8 mouse cellular contexts compared by ENCODE assay signal in genomic region chr7:115426161-115426982, GRCm38 (mm10).
DNase-seq lines count a peak whose midpoint lies in the region; TF ChIP-seq lines count a peak whose summit lies in the region.

No protein-coding gene starts in this region.

- peak; percentile 38 to 50 for DNase-seq in left cerebral cortex, adult 18-20 months (ENCODE audit: low spot score in 2 of 2)
- no peak for DNase-seq in left cerebral cortex, adult 11 months (ENCODE audit: low spot score)
- peak; percentile 71 to 80 for DNase-seq in cerebellum, postnatal 10 days
- DNase-seq in layer of hippocampus, adult 2 months (ENCODE audit: low spot score in 2 of 2) = peak; percentile 40 to 44
- peak; percentile 14 to 59 for DNase-seq in right cerebral cortex, postnatal 36 days (ENCODE audit: low spot score in 2 of 2)
- DNase-seq in ovary, postnatal 14 days (ENCODE audit: low spot score) = no peak
- DNase-seq in neural tube, embryonic 10.5 days (ENCODE audit: extremely low spot score, low spot score) = no peak
- no peak for DNase-seq in urinary bladder, postnatal 10 days (ENCODE audit: low spot score)

- no peak overlapping the region for H3K27ac ChIP-seq in layer of hippocampus, adult 2 months

- TF ChIP-seq CTCF in layer of hippocampus, adult 2 months (conservative IDR thresholded peaks at IDR 0.05) = no peak

- H3K4me3 ChIP-seq in layer of hippocampus, adult 2 months = no peak overlapping the region

Comparison
In these comparisons a context has a peak if more than half of its experiments do, and no peak if none do; other contexts are left out.
1. DNase-seq: peak in left cerebral cortex, adult 18-20 months (2 of 2), cerebellum, postnatal 10 days (2 of 2), layer of hippocampus, adult 2 months (2 of 2) and right cerebral cortex, postnatal 36 days (2 of 2); none in left cerebral cortex, adult 11 months (single experiment), ovary, postnatal 14 days (single experiment), neural tube, embryonic 10.5 days (single experiment) and urinary bladder, postnatal 10 days (single experiment).